In the genomic region with DNA sequence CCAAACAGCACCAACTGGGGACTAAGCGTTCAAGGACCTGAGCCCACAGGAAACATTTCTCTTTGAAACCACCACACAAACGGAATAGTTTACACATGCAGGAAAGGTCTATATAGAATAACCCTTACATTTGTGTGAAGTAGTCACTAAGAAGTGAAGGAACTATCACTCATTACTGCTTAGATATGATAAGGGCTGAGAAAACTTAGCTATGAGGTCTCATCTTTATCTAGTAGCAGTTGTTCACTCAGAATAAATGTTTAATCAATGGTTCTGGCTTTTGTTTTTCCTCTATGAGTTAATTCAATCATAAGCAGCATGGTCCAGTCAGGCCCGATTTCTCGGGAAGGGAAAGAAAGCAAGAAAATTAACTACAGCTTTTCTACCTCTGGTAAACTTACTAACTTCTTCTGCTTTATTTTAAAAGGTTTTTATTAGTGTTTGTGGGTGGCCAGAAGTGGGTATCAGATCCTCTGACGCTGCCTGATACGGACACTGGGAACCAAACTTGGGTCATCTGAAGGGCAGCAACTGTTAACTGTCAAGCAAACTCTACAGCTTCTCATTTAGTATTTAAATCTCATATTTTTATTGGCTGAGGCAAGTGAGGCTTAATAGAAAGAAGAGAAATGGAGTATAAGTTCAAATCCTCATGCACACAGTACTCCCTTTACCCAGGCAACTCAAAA, we compare ENCODE assay signal across 31 mouse cellular contexts. TPM values are rescaled to one million over a fixed set of nuclear protein-coding genes. Genes with fewer than 3 reads are reported as not detected.
DNase-seq lines count a peak whose midpoint lies in the region; ATAC-seq and TF ChIP-seq lines count a peak whose summit lies in the region.
"Had no signal": no experiment of that assay in that cellular context is flagged by ENCODE, and none has a peak within 500 bp of the region (broad histone marks: within the 10 kb centered on the region; RNA-seq: fewer than 3 reads in every experiment).

No protein-coding gene starts in this region.

- H3K27me3 ChIP-seq in liver, embryonic 12.5 days (replicated peaks) = no peaks in the 10 kb centered on the region
- no peaks in the 10 kb centered on the region for H3K27me3 ChIP-seq in liver, postnatal 0 days (ENCODE audit: insufficient read depth, low read length)
- no peaks in the 10 kb centered on the region for H3K27me3 ChIP-seq in MEL (ENCODE audit: control insufficient read depth in 1 of 2, insufficient read depth in 2 of 2, low read length in 2 of 2)
- H3K27me3 ChIP-seq in liver, embryonic 14.5 days (ENCODE audit: control insufficient read depth, insufficient read depth, low read length) = no peaks in the 10 kb centered on the region
- H3K27me3 ChIP-seq in heart, embryonic 10.5 days (ENCODE audit: insufficient read depth, poor library complexity, severe bottlenecking) = no peaks in the 10 kb centered on the region
- H3K27me3 ChIP-seq in forebrain, embryonic 11.5 days (ENCODE audit: control insufficient read depth, insufficient read depth, low read length) = no peaks in the 10 kb centered on the region
- H3K27me3 ChIP-seq: embryonic facial prominence, embryonic 13.5 days; heart, embryonic 12.5 days; heart, embryonic 15.5 days; hindbrain, embryonic 15.5 days had no signal

- no peak for TF ChIP-seq RAD21 in MEL (IDR thresholded peaks at IDR 0.05; ENCODE audit: low read depth, low read length)

- peak overlapping the region; percentile 38 for H3K4me2 ChIP-seq in liver, embryonic 12.5 days
- no peak overlapping the region for H3K4me2 ChIP-seq in liver, postnatal 0 days (ENCODE audit: low read depth, low read length)
- peak overlapping the region; percentile 9; the same call in 1 of the 2 replicates for H3K4me2 ChIP-seq in liver, embryonic 14.5 days (ENCODE audit: low read depth)
- H3K4me2 ChIP-seq in forebrain, embryonic 11.5 days (ENCODE audit: low read depth, low read length, severe bottlenecking) = no peak overlapping the region
- H3K4me2 ChIP-seq: embryonic facial prominence, embryonic 13.5 days; heart, embryonic 12.5 days; heart, embryonic 15.5 days; hindbrain, embryonic 15.5 days had no signal

- no peak overlapping the region for H3K4me3 ChIP-seq in liver, embryonic 12.5 days
- H3K4me3 ChIP-seq in liver, postnatal 0 days (ENCODE audit: low read depth, low read length) = no peak overlapping the region
- H3K4me3 ChIP-seq in MEL (ENCODE audit: control insufficient read depth in 1 of 2, insufficient read depth in 1 of 2, low read depth in 2 of 2, low read length in 2 of 2) = peak overlapping the region; percentile 39 to 42
- no peak overlapping the region for H3K4me3 ChIP-seq in liver, embryonic 14.5 days (ENCODE audit: insufficient read depth in 1 of 2, low read depth in 2 of 2, low read length in 2 of 2)
- no peak overlapping the region for H3K4me3 ChIP-seq in heart, embryonic 10.5 days
- no peak overlapping the region for H3K4me3 ChIP-seq in forebrain, embryonic 11.5 days (ENCODE audit: low read depth, low read length)
- H3K4me3 ChIP-seq: embryonic facial prominence, embryonic 10.5 days; embryonic facial prominence, embryonic 13.5 days; erythroblast, embryonic 14.5 days; forebrain, embryonic 10.5 days; gastrocnemius, adult 2 months; heart, embryonic 12.5 days; heart, embryonic 15.5 days; hindbrain, embryonic 10.5 days; hindbrain, embryonic 15.5 days had no signal

- TF ChIP-seq POLR2A in MEL (IDR thresholded peaks at IDR 0.05; ENCODE audit: control insufficient read depth in 1 of 2, insufficient read depth in 1 of 2, low read depth in 1 of 2, low read length in 2 of 2, poor library complexity in 1 of 2) = no peak

- peak overlapping the region; percentile 36; the same call in 1 of the 2 replicates for H3K27ac ChIP-seq in liver, embryonic 12.5 days
- H3K27ac ChIP-seq in liver, postnatal 0 days (ENCODE audit: low read depth) = no peak overlapping the region
- peak overlapping the region; percentile 87 for H3K27ac ChIP-seq in MEL (ENCODE audit: control insufficient read depth, low read depth, low read length)
- H3K27ac ChIP-seq in liver, embryonic 14.5 days = no peak overlapping the region
- H3K27ac ChIP-seq in heart, embryonic 10.5 days = no peak overlapping the region
- H3K27ac ChIP-seq in forebrain, embryonic 11.5 days (ENCODE audit: low read depth, low read length) = no peak overlapping the region
- H3K27ac ChIP-seq: embryonic facial prominence, embryonic 10.5 days; embryonic facial prominence, embryonic 13.5 days; forebrain, embryonic 10.5 days; gastrocnemius, adult 2 months; heart, embryonic 15.5 days; hindbrain, embryonic 10.5 days; hindbrain, embryonic 15.5 days had no signal

- H3K36me3 ChIP-seq in liver, embryonic 12.5 days = no peaks in the 10 kb centered on the region
- no peaks in the 10 kb centered on the region for H3K36me3 ChIP-seq in liver, postnatal 0 days (replicated peaks; ENCODE audit: insufficient read depth, low read length)
- H3K36me3 ChIP-seq in MEL (ENCODE audit: control insufficient read depth in 1 of 2, insufficient read depth in 2 of 2, low read length in 2 of 2) = peaks cover 0 to 41% of the 10 kb centered on the region in 2 experiments; a peak in 2 of 4 replicates
- no peaks in the 10 kb centered on the region for H3K36me3 ChIP-seq in liver, embryonic 14.5 days (replicated peaks; ENCODE audit: control insufficient read depth, insufficient read depth, low read depth)
- no peaks in the 10 kb centered on the region for H3K36me3 ChIP-seq in heart, embryonic 10.5 days
- H3K36me3 ChIP-seq in forebrain, embryonic 11.5 days (ENCODE audit: control insufficient read depth, insufficient read depth, low read length) = no peaks in the 10 kb centered on the region
- H3K36me3 ChIP-seq: embryonic facial prominence, embryonic 10.5 days; embryonic facial prominence, embryonic 13.5 days; forebrain, embryonic 10.5 days; heart, embryonic 12.5 days; heart, embryonic 15.5 days; hindbrain, embryonic 10.5 days; hindbrain, embryonic 15.5 days had no signal

- H3K4me1 ChIP-seq in liver, embryonic 12.5 days = peaks cover 37% of the 10 kb centered on the region
- 0 out of 2 replicates have a peak, but pooled peaks cover 2% of the 10 kb centered on the region for H3K4me1 ChIP-seq in liver, postnatal 0 days (ENCODE audit: insufficient read depth)
- H3K4me1 ChIP-seq in MEL (ENCODE audit: control insufficient read depth in 1 of 2, insufficient read depth in 2 of 2, low read length in 2 of 2) = peaks cover 24 to 27% of the 10 kb centered on the region in 2 experiments
- H3K4me1 ChIP-seq in liver, embryonic 14.5 days (replicated peaks; ENCODE audit: control insufficient read depth in 2 of 2, insufficient read depth in 2 of 2, low read length in 1 of 2) = peaks cover 12 to 19% of the 10 kb centered on the region in 2 experiments
- peaks cover 29% of the 10 kb centered on the region for H3K4me1 ChIP-seq in heart, embryonic 10.5 days
- H3K4me1 ChIP-seq in forebrain, embryonic 11.5 days (replicated peaks; ENCODE audit: control insufficient read depth, insufficient read depth, low read length) = peaks cover 4% of the 10 kb centered on the region; the same call in 1 of the 2 replicates
- H3K4me1 ChIP-seq: embryonic facial prominence, embryonic 13.5 days had no signal

- peaks cover 14% of the 10 kb centered on the region for H3K79me2 ChIP-seq in MEL (ENCODE audit: control insufficient read depth, insufficient read depth, low read length, poor library complexity)

- H3K9me3 ChIP-seq in liver, embryonic 12.5 days (replicated peaks) = no peaks in the 10 kb centered on the region
- H3K9me3 ChIP-seq in liver, postnatal 0 days (ENCODE audit: low read length) = no peaks in the 10 kb centered on the region
- no peaks in the 10 kb centered on the region for H3K9me3 ChIP-seq in MEL (replicated peaks; ENCODE audit: insufficient read depth, low read length)
- H3K9me3 ChIP-seq in liver, embryonic 14.5 days (ENCODE audit: control insufficient read depth, low read length) = no peaks in the 10 kb centered on the region
- no peaks in the 10 kb centered on the region for H3K9me3 ChIP-seq in heart, embryonic 10.5 days
- no peaks in the 10 kb centered on the region for H3K9me3 ChIP-seq in forebrain, embryonic 11.5 days (ENCODE audit: control insufficient read depth, low read length)
- H3K9me3 ChIP-seq: embryonic facial prominence, embryonic 10.5 days; embryonic facial prominence, embryonic 13.5 days; forebrain, embryonic 10.5 days; heart, embryonic 12.5 days; heart, embryonic 15.5 days; hindbrain, embryonic 10.5 days; hindbrain, embryonic 15.5 days had no signal

- DNase-seq in liver, postnatal 0 days = no peak
- peak; percentile 61 for DNase-seq in MEL (ENCODE audit: low read depth, low spot score)
- DNase-seq in liver, embryonic 14.5 days (ENCODE audit: low read depth in 3 of 3, low spot score in 3 of 3) = no peak
- DNase-seq in urinary bladder, postnatal 14 days (ENCODE audit: low spot score) = no peak
- no peak for DNase-seq in heart, embryonic 10.5 days (ENCODE audit: low spot score)
- DNase-seq in forebrain, embryonic 11.5 days (ENCODE audit: low spot score) = no peak
- DNase-seq: adrenal gland, adult 2 months; adrenal gland, postnatal 25 days; cerebellum, adult 11-12 months; cerebellum, adult 8-10 months; cerebellum, postnatal 10 days; cerebellum, postnatal 36 days; embryo, embryonic 11 days; forebrain, postnatal 0 days; gastrocnemius, adult 2 months; gastrocnemius, postnatal 14 days; heart, adult 11 months; heart, postnatal 10 days; heart, postnatal 36 days had no signal

- ATAC-seq in liver, embryonic 12.5 days = 0 out of 2 replicates have a peak, but pooled peaks have one; percentile 42
- ATAC-seq in liver, postnatal 0 days = no peak
- peak; percentile 62; the same call in 1 of the 2 replicates for ATAC-seq in liver, embryonic 14.5 days (ENCODE audit: insufficient read depth)
- ATAC-seq in megakaryocyte-erythroid progenitor cell, adult 5-6 weeks (replicated peaks; ENCODE audit: low FRiP score, low TSS enrichment, poor library complexity, severe bottlenecking) = peak; percentile 66
- ATAC-seq in forebrain, embryonic 11.5 days (replicated peaks; ENCODE audit: low FRiP score) = no peak
- ATAC-seq: CD4-positive, CD25-positive, alpha-beta regulatory T cell, adult 4 months; forebrain, embryonic 14.5 days; forebrain, postnatal 0 days had no signal

- no peak for TF ChIP-seq CTCF in liver, postnatal 0 days (IDR thresholded peaks at IDR 0.05; ENCODE audit: low read depth)
- TF ChIP-seq CTCF in MEL (IDR thresholded peaks at IDR 0.05 in 2 of 3, conservative IDR thresholded peaks at IDR 0.05 in 1 of 3; ENCODE audit: control insufficient read depth in 1 of 3, insufficient read depth in 1 of 3, low read depth in 2 of 3, low read length in 3 of 3, poor library complexity in 1 of 3, severe bottlenecking in 1 of 3) = no peak
- TF ChIP-seq CTCF in liver, embryonic 14.5 days (IDR thresholded peaks at IDR 0.05; ENCODE audit: low read depth) = no peak

- no peak for TF ChIP-seq EP300 in liver, postnatal 0 days (IDR thresholded peaks at IDR 0.05; ENCODE audit: low read depth)
- peak; percentile 74 to 82 for TF ChIP-seq EP300 in MEL (IDR thresholded peaks at IDR 0.05; ENCODE audit: low read depth in 1 of 2, low read length in 2 of 2)
- no peak for TF ChIP-seq EP300 in liver, embryonic 14.5 days (IDR thresholded peaks at IDR 0.05; ENCODE audit: low read depth)

- 40% methylated on average over 6 of the region's 6 CpGs for WGBS in liver, embryonic 12.5 days (ENCODE audit: insufficient replicate concordance)
- 54% methylated on average over 6 of the region's 6 CpGs for WGBS in liver, postnatal 0 days (ENCODE audit: insufficient replicate concordance)
- WGBS in liver, embryonic 14.5 days (ENCODE audit: insufficient replicate concordance) = 32% methylated on average over 6 of the region's 6 CpGs
- WGBS in heart, embryonic 10.5 days = 59% methylated on average over 6 of the region's 6 CpGs
- 83% methylated on average over 6 of the region's 6 CpGs for WGBS in forebrain, embryonic 11.5 days

- peak overlapping the region; percentile 32; the same call in 1 of the 2 replicates for H3K9ac ChIP-seq in liver, embryonic 12.5 days
- no peak overlapping the region for H3K9ac ChIP-seq in liver, postnatal 0 days (replicated peaks)
- H3K9ac ChIP-seq in MEL (ENCODE audit: control insufficient read depth, low read depth, low read length, poor library complexity, severe bottlenecking) = peak overlapping the region; percentile 44
- no peak overlapping the region for H3K9ac ChIP-seq in liver, embryonic 14.5 days (replicated peaks)
- no peak overlapping the region for H3K9ac ChIP-seq in forebrain, embryonic 11.5 days (ENCODE audit: low read length)
- H3K9ac ChIP-seq: embryonic facial prominence, embryonic 13.5 days; forebrain, postnatal 0 days; heart, embryonic 12.5 days; heart, embryonic 15.5 days; hindbrain, embryonic 15.5 days had no signal

RNA-seq across cellular contexts. Expression of gene Pou2f1, which starts 40.7 kb away (rescaled TPM):
- polyA plus RNA-seq in liver, embryonic 12.5 days (2016; fragmentation: Nextera tagmentation; extraction: Ambion mirVana) = 4.9 and 5.8 TPM in 2 replicates
- 3.3 and 3.4 TPM in 2 replicates for polyA plus RNA-seq in liver, postnatal 0 days (2015; fragmentation: Nextera tagmentation; extraction: Ambion mirVana)
- total RNA-seq in MEL (2012; rRNA removed) = 4.6 and 6.8 TPM in 2 replicates
- polyA plus RNA-seq in MEL (2012; ENCODE audit: insufficient read depth in 1 of 2, insufficient read length in 2 of 2, low read depth in 1 of 2, low replicate concordance in 2 of 2, missing spikeins in 1 of 2) = 10 to 100 TPM in 1 of 2 experiments, not detected in 1; 10.2 TPM
- polyA plus RNA-seq in liver, embryonic 14.5 days (2012; rRNA removed) = 1.6 and 1.9 TPM in 2 replicates
- polyA plus RNA-seq in liver, embryonic 14.5 days (2014; fragmentation: Nextera tagmentation; extraction: Ambion mirVana) = 3.9 and 4.2 TPM in 2 replicates
- total RNA-seq in megakaryocyte-erythroid progenitor cell, adult 5-6 weeks (2014; fragmentation: Nextera tagmentation) = 28.8 and 37.0 TPM in 2 replicates
- total RNA-seq in megakaryocyte-erythroid progenitor cell, adult 5-6 weeks (2017) = 13.0 and 34.7 TPM in 2 replicates
- 12.9 and 18.4 TPM in 2 replicates for polyA plus RNA-seq in heart, embryonic 10.5 days (2016; fragmentation: Nextera tagmentation; extraction: Ambion mirVana)
- polyA plus RNA-seq in forebrain, embryonic 11.5 days (2014; fragmentation: Nextera tagmentation; extraction: Ambion mirVana) = 32.3 and 35.0 TPM in 2 replicates

Comparison
In these comparisons a context has a peak if more than half of its experiments do, and no peak if none do; other contexts are left out.
1. ATAC-seq: peak in liver, embryonic 12.5 days (single experiment), liver, embryonic 14.5 days (single experiment) and megakaryocyte-erythroid progenitor cell, adult 5-6 weeks (single experiment); none in liver, postnatal 0 days (single experiment) and forebrain, embryonic 11.5 days (single experiment).
2. H3K27ac ChIP-seq: peak in liver, embryonic 12.5 days (single experiment) and MEL (single experiment); none in liver, postnatal 0 days (single experiment), liver, embryonic 14.5 days (single experiment), heart, embryonic 10.5 days (single experiment) and forebrain, embryonic 11.5 days (single experiment).
3. H3K4me2 ChIP-seq: peak in liver, embryonic 12.5 days (single experiment) and liver, embryonic 14.5 days (single experiment); none in liver, postnatal 0 days (single experiment) and forebrain, embryonic 11.5 days (single experiment).
4. H3K9ac ChIP-seq: peak in liver, embryonic 12.5 days (single experiment) and MEL (single experiment); none in liver, postnatal 0 days (single experiment), liver, embryonic 14.5 days (single experiment) and forebrain, embryonic 11.5 days (single experiment).
5. H3K4me3 ChIP-seq: peak in MEL (2 of 2); none in liver, embryonic 12.5 days (single experiment), liver, postnatal 0 days (single experiment), liver, embryonic 14.5 days (0 of 2), heart, embryonic 10.5 days (single experiment) and forebrain, embryonic 11.5 days (single experiment).